Mouse (Mus musculus) brain, adult 2 months (tissue): Measurements from ENCODE around the gene Morn3.

Source experiments
- DNase-seq: peaks from one replicate; pipeline ENCODE4 v3.0.0; 2011; ENCODE audit warnings: low read depth, low spot score

Morn3 gene

GRCm38 (mm10) chr5:123024965-123025573, 21.7 kb downstream of the Morn3 start:
- DNase-seq = no peak

GRCm38 (mm10) chr5:123024312-123024711, 22.5 kb downstream of the Morn3 start:
- no peak for DNase-seq

GRCm38 (mm10) chr5:123023049-123023448, 23.8 kb downstream of the Morn3 start:
- no peak for DNase-seq

- DNase-seq = no peak
Measured at GRCm38 (mm10) chr5:123021438-123021837, 25.4 kb downstream of the Morn3 start.

- DNase-seq = no peak
Measured at GRCm38 (mm10) chr5:123020426-123020825, 26.4 kb downstream of the Morn3 start.

- DNase-seq = peak; percentile 51
Measured at GRCm38 (mm10) chr5:123019336-123020016, 27.3 kb downstream of the Morn3 start.

- DNase-seq = no peak
Measured at GRCm38 (mm10) chr5:123017504-123017903, 29.3 kb downstream of the Morn3 start.

- DNase-seq = peak; percentile 58
Measured at GRCm38 (mm10) chr5:123015915-123016314, 30.9 kb downstream of the Morn3 start.

- DNase-seq = peak; percentile 99
Measured at GRCm38 (mm10) chr5:123014753-123015701, 31.8 kb downstream of the Morn3 start, which contains the start of gene Orai1. Orai1 (plus strand) TSS chr5:123015074.

GRCm38 (mm10) chr5:123013599-123014315, 33.1 kb downstream of the Morn3 start:
- peak; percentile 92 for DNase-seq

GRCm38 (mm10) chr5:123011705-123012104, 35.1 kb downstream of the Morn3 start:
- DNase-seq = no peak

- DNase-seq = no peak
Measured at GRCm38 (mm10) chr5:123010806-123011205, 36.0 kb downstream of the Morn3 start.

- DNase-seq = peak; percentile 86
Measured at GRCm38 (mm10) chr5:123009873-123010272, 36.9 kb downstream of the Morn3 start.

- peak; percentile 72 for DNase-seq
Measured at GRCm38 (mm10) chr5:123008877-123009493, 37.8 kb downstream of the Morn3 start.

GRCm38 (mm10) chr5:123005716-123006592, 40.9 kb downstream of the Morn3 start:
- DNase-seq = peak; percentile 48

GRCm38 (mm10) chr5:123000901-123001300, 45.9 kb downstream of the Morn3 start:
- DNase-seq = no peak

- peak; percentile 94 for DNase-seq
Measured at GRCm38 (mm10) chr5:122997205-122998204, 49.3 kb downstream of the Morn3 start.

GRCm38 (mm10) chr5:122994910-122995309, 51.9 kb downstream of the Morn3 start:
- DNase-seq = no peak
